Mouse (Mus musculus) v-Abl transformed pro-B cells (cell line): ENCODE measurements around the gene Cdc20b.

ENCODE experiments used
- in situ Hi-C, 2 experiments: fragments of 400-800 bp; cut with MboI; formaldehyde crosslinking; loops; one replicate each; pipeline ENCODE4 v1.15.1; 2025; ENCODE audit not compliant: unreplicated experiment in 2 of 2

Gene Cdc20b

GRCm38 (mm10) chr13:113022467-113022866 is 12.4 kb upstream of the Cdc20b start:
- in situ Hi-C loops, result no loop called here

DNA sequence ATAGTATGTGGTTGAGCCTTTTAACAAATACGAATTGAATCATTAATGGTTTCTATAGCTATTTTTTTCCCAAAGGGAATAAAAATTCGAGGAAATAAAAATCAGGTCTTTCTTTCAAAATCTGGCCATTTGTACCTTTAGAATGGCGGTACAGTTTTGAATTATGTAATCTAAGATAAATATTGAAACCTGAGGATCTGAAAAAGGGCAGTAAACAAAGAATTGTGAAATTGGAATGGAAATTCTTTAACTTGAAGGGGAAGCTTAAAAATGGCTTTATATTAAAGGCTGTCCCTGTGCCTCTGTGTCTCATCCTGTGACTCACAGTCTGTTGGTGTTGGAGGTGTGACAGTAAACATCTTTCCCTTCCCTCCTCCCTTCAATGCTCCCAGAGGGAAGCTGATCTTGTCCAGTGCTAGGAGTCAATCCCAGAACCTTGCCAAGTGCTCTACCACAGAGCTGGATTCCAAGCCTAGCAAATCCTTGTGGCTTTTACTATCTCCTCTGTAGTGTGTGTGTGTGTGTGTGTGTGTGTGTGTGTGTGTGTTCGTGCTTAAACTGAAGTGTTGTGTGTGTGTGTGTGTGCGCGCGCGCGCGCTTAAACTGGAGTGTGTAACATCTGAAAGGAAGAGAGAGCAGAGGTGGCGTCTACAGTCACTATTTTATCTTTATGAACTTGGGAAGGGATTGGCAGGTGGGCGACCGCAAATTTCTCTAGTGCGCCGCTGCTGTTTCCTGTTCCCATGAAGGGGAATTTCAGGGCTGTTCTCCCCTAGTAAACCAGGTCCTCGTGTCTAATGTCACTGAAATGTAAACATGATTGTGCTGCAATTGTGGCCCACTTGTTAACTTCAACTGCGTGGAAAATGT is 11.4 kb upstream of the Cdc20b start:
- in situ Hi-C loops, result no loop called here

- in situ Hi-C loops, result loop anchor here (10.0 to 25.0 kb wide), 4 partner anchors 117 to 1269 kb away; partner anchors contain the start of gene Arl15 (in 1 of the 2)
Observed at GRCm38 (mm10) chr13:113031351-113031750, 3.6 kb upstream of the Cdc20b start.

GRCm38 (mm10) chr13:113031792-113032571 is 2.9 kb upstream of the Cdc20b start:
- in situ Hi-C loops, result loop anchor here (10.0 to 25.0 kb wide), 4 partner anchors 117 to 1270 kb away; partner anchors contain the start of gene Arl15 (in 1 of the 2)

GRCm38 (mm10) chr13:113032831-113033230 is 2.1 kb upstream of the Cdc20b start:
- in situ Hi-C loops, result loop anchor here (10.0 to 25.0 kb wide), 4 partner anchors 118 to 1271 kb away; partner anchors contain the start of gene Arl15 (in 1 of the 2)

GRCm38 (mm10) chr13:113034271-113034886 is 532 bp upstream of the Cdc20b start:
- in situ Hi-C loops, result loop anchor here (10.0 to 25.0 kb wide), 4 partner anchors 120 to 1272 kb away; partner anchors contain the start of gene Arl15 (in 1 of the 2)

GRCm38 (mm10) chr13:113035852-113036251 is 941 bp downstream of the Cdc20b start:
- in situ Hi-C loops, result loop anchor here (5.0 to 25.0 kb wide), 8 partner anchors 114 to 1274 kb away; partner anchors contain the start of gene Arl15 (in 1 of the 2)

- in situ Hi-C loops, result loop anchor here (5.0 to 25.0 kb wide), 5 partner anchors 220 to 1283 kb away; partner anchors contain the start of genes Arl15 (in 1 of the 2) and Snx18 (in 1 of the 2)
Observed at GRCm38 (mm10) chr13:113044876-113045275, 10.0 kb downstream of the Cdc20b start.

DNA sequence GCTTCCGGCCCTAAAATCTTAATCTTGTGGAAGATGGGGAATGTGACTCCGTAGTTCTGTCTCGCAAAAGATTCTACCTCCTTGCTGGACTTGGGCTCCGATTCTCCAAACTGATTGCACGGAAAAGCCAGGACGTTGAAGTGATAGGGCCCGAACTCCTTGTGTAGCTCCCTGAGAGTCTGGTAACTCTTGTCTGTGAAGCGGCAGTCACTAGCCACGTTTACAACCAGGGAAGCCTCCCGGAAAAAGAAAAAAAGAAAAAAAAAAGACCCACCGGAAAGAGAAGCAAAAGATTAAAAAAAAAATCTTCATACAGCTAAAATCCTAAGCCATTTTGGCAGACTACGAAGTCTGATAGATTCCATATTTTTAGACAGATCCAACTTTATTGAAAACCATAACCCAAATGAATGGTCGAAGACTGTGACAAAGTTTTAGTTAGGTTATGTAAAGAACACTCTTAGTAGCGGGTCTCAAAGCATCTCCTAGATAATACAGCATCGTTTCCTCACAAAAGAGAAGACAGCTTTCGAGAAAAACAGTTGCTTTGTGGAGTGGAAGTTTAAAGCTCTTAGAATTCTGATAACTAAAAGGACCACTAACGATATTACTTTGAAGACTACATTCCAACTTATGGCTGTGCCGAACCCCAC is 10.7 kb downstream of the Cdc20b start:
- in situ Hi-C loops, result loop anchor here (5.0 to 25.0 kb wide), 5 partner anchors 219 to 1283 kb away; partner anchors contain the start of genes Arl15 (in 1 of the 2) and Snx18 (in 1 of the 2)

GRCm38 (mm10) chr13:113046211-113046883 is 11.4 kb downstream of the Cdc20b start, which contains the start of gene Gpx8:
Gpx8 (minus strand) TSS chr13:113046410.
- in situ Hi-C loops, result loop anchor here (5.0 to 25.0 kb wide), 5 partner anchors 218 to 1284 kb away; partner anchors contain the start of genes Arl15 (in 1 of the 2) and Snx18 (in 1 of the 2)

DNA sequence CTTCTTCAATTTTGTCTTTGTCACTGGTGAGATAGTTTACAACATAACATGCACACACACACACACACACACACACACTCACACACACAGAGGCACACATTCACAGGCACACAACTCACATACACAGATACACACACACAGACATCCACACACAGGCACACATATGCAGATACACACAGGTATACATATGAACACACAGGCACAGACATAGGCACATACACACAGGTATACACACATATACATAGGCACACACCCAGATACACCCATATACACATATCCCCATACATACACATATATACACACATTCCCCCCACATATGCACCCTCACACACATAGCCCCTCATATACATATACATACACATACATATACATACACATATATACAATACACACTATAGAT is 12.1 kb downstream of the Cdc20b start:
- in situ Hi-C loops, result loop anchor here (5.0 to 25.0 kb wide), 5 partner anchors 218 to 1285 kb away; partner anchors contain the start of genes Arl15 (in 1 of the 2) and Snx18 (in 1 of the 2)

- in situ Hi-C loops, result loop anchor here (5.0 to 25.0 kb wide), 5 partner anchors 217 to 1285 kb away; partner anchors contain the start of genes Arl15 (in 1 of the 2) and Snx18 (in 1 of the 2)
Observed at GRCm38 (mm10) chr13:113047647-113048046, 12.7 kb downstream of the Cdc20b start.

GRCm38 (mm10) chr13:113054230-113054629 is 19.3 kb downstream of the Cdc20b start:
- in situ Hi-C loops, result no loop called here

DNA sequence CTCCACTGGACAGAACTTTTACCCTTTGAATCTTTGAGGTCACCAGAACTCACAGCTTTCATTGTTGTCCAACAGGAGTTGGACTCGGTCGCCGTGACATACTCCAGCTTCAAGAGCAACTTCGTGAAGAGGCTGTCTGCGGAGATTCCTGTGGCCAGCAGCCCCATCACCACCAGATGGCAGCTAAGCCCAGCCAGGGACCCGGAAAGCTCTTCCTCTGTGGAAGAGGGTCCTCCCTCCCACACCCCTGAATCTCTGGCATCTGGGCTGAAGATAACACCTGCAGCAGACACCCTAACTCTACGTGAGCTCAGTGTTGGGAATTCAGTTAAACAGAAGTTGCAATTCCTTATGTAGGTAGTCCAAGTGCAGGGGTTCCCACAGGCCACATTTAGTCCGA is 20.9 kb downstream of the Cdc20b start:
- in situ Hi-C loops, result no loop called here

DNA sequence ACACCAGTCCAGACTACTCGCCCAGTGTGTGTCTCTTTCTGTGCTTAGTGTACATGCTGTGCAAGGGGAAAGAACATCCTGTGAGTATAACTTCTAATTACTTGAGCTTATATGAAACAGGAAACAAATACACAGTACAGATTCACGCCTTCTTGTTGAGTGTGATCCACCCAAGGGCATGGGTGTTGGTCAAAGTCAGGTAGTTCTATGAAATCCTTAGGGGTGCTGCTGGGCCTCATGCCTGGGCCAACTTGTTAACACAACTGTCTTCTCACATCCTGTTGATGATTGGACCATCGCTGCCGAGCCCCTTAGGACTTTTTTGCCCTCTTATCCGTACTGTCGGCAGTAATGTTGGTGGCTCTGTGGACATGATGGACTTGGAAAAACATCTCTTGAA is 26.8 kb downstream of the Cdc20b start:
- in situ Hi-C loops, result no loop called here

DNA sequence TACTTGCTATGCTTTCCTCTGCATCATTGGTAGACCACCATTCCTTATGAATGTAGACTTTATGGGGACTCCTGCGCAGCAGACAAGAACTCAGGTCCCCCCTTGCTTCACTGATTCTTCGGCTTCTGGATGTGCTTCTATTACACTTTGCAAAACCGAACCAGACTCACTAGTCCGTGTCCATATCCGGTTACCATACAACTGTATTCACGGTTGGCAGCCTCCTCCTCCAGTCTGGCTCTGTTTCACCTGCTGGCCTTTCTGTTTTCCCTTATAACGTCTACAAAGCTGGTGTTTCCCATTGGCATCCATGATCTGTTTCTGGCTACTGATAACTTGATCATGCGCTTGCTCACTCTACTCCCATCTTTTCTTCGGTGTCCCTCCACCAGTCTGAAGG is 29.6 kb downstream of the Cdc20b start:
- in situ Hi-C loops, result no loop called here

DNA sequence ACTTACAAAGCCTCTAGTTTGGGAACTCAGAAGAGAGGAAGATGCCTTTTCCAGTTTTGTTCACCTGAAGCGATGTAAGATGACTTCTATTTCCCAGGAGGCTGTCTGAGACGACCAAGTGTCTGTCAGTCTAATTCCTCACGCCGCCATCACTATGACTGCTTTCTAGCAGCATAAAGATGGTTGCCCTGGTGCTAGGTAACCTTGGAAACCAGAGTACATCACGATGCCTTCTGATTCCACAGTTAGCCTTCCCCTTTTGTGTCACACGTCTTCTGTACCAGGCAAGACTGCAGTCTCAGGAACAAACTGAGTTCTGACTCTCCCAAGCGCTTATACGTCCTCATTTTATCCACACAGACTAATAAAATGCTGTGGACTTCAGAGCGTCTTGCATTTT is 44.1 kb downstream of the Cdc20b start:
- in situ Hi-C loops, result no loop called here

DNA sequence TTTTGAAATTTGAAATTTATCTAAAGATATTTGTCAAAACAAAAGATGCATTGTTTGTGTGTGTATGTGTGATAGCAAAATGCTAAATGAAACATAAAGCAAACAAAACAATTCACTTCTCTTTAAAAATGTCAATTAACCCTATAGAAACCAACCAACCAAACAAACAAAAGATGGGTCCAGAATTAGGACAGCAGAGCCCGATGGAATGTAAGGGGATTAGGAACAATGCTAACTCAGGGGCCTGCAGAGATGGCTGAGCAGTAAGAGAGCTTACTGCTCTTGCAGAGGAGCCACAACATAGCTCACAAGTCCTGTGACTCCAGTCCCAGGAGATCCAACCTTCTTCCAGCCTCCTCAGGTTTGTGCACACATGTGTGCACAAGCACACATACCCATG is 47.2 kb downstream of the Cdc20b start:
- in situ Hi-C loops, result no loop called here

- in situ Hi-C loops, result no loop called here
Observed at GRCm38 (mm10) chr13:113084732-113085131, 49.8 kb downstream of the Cdc20b start.
